Mouse (Mus musculus) spleen, postnatal 10 days (tissue): ENCODE measurements around the gene Tmem88.
A peak's percentile ranks its signal among the peaks of the same experiment; 100 is the strongest.

Experiments used
- DNase-seq, 2 experiments: peaks; one replicate each; pipeline ENCODE4 v3.0.0; 2021 to 2022; ENCODE audit warnings: low spot score in 2 of 2

Tmem88 gene

DNA sequence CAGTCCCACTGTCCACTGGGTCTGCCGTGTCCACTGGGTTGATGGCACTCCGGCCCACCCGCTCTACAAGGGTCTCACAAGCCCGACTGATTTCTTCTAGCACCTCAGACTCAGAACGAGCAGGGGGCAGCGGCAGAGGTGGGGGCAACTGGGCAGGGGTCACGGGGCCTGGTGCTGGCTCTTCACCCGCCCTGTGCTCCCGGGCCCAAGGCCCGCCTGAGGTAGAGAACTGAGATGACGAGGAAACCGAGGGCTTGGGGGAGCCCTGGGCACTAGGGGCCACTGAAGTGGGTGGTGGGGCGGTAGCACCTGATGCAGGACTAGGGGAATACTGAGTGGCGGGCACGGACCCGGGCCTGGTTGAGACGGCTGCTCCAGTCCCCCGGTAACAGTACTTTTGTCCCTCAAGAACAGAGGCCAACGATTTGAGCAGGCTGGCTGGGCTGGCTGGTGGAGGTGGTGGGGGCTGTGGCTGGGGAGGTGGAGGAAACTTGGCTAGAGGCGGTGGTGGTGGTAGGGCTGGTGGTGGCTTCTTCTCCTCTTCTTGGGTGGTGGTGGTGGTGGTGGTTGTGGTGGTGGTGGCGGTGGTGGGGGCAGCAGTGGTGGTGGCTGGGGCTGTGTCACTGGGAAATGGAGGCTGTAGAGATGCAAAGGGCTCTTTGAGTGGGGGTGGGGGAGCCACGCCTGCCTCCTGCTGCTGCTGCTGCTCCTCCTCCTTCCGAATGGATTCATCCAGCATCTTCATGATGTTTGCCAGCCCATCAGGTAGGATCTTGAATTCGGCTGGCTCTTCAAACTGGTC is 6.8 kb upstream of the Tmem88 start:
- no peak for DNase-seq

DNA sequence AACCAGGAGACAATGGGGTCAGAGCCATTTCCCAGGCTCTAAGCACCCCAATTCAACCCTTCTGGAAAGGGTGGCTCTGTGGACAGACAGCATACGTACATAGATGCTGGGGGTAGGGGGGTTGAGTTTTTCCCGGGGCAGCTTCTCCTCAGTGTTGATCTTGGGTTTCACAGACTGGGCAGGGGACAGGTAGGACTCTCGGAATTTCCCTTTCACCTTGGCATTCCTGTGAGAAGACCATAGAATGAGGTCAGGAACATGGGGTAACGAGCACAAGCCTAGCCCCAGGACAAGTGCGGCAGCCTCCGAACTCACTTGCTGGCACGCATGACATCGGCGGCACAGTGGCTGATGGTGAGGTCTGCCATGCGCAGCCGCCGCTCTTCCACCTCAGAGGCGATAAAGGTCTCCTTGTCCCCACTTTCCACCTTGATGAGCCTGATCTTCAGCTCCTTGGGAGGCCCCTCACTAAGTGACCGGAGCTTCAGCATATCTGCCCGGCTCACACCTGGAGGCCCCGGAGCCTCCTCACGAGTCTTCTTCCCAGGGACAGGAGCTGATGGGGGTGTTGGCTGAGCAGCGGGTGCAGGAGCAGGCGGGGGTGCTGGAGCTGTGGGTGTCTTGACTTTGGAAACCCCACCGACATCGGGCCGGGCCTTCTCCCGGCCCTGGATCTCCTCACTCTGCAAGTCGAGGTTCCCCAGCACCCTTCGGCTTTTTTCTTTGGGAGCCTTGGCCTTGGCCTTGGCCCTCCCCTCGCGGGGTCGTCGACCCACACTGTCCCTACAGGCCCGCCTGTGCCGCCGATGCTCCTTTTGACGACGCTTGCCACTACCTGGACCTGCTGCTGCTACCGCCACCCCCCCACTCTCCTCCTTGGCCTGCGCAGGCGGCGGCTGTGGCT is 5.9 kb upstream of the Tmem88 start:
- no peak for DNase-seq

DNA sequence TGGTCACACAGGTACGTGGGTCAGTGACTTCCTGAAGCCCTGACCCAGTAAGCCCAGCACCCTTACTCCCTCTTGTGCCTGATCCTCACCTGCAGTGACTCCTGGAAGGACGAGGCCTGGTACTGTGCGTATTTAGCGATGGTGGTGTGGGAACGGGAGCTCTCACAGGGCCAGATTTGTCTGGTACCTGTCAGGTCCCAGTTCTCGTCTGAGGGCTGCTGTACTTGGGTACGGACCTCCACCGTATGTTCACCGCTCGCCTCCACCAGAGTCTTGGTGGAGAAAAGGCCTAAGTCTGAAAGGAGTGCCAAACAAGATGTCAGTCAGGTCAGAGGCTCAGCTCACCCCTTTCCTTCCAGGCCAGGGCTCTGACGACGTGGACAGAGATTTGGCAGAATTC is 4.0 kb upstream of the Tmem88 start:
- no peak for DNase-seq

DNA sequence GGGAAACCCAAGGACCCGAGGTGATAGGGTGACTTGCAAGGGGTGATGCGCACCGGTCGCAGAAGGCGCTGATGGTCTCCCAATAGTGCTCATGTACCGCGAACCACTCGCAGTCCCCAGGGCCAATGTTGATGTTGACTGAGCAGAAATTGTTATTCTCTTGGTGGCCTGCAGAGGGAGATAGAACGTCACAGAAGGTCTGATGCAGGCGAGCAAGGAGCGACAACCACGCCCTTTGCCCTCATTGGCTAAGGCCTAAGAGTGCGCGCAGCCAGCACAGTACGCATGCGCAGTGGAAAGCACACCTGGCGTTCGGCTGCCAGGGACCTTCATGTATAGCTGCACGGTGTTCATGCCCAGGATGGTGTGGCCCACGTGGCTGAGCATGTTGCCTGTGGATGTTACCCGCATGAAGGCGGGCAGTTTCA is 3.2 kb upstream of the Tmem88 start:
- DNase-seq, result peak; percentile 74 to 89

DNA sequence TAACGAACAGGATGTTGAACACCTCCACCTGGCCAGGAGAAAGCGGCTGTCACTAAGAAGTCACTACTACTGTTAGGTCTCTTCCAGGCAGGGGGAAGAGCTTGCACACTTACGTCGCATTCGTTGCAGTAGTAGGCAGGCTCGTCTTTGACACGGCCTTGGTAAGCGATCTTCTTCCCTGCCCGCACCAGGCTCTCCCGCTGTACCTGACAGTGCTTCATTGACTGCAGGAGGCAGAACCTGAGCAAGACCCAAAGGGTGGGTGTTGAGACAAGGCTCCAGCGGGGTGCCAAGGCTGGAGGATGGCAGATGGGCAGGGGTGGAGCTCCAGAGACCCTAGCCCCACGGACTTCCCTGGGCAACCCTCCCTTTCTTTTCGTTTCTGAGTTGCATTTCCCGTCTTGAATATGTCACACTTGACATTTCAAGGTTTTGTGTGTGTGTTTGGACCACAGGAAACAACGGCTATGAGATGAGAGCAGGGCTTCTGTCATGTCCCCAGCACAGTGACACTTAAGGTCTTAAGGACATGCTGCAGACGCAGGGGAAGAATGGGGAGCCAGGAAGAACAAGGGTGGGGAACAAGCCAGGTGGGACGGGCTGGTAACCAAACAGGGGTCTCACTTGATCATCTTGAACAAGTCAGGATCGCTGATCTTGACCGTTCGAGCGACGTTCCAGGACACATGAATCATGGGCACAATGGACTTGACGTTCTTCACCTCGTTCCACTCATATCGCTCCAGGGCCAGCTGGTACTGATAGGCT is 2.2 kb upstream of the Tmem88 start:
- no peak for DNase-seq

DNA sequence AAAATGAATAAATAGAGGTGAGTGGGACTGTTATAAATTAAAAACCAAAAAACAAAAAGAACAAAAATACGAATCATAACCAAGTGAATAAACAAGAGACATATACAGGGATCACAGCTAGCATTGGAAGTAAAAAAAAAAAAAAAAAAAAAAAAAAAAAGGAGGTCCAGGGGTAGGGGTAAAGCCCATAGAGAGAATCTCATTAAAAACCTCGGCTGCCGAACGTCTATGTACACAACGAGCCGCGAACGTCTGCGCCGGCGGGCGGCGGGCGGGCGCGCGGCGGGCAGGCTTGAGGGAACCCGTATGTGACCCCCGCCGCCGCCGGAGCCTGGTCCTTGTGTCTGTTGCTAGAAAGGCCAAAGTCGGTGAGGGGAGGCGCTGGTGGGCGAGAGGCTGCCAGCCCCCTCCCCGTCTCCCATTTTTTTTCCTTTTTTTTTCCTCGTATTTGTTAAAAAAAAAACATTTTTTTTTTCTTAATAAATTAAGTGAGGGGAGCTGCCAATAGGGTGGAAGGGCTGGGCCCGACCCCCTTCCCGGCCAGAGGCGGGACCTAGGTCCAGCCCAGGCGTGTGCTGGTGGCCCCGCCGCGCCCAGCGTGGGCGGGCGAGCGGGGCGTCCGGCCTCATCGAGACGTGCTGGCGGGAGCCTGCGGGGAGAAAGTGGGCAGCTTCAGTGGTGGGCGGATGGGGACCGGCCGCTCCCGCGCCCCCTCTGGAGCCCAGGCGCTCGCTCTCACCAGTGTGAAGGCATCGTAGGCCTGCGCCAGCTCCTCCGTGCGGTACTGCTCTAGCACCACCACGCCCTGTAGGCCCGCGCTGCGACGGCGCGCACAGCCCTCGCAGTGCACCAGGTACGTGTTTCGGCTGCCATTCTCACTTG is 1.4 kb upstream of the Tmem88 start:
- no peak for DNase-seq

DNA sequence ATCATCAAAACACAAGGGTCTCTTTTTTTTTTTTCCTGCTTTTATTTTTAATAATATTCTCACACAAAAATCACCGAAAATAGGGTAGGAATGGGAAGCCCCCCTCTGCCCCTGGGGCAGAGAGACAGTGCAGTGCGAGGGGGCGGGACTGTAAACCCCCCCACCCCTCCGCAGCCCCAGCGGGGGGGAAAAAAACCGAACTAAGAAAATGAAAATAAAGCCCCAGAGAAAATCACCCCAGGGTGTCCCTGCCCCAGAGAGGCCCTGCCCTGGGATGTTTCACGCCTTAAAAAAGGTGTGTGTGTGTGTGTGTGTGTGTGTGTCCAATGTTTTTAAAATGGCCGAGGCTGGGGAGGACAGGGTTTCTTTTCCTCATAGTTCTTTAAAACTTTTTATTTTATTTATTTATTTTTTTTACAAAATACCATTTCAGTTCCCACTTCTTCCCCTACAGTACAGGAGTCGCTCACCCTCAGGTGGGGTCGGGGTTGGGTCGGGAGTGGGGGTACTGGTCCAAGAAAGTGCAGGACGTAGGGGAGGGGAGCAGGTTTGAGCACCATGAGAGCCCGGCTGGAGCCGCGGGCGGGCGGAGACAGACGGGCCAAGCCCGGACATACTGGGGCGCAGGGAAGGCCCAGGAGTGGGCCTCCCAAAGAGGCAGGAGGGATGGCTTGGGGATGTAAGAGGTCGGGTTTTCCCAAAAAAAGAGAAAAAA is 609 bp upstream of the Tmem88 start:
- no peak for DNase-seq

DNA sequence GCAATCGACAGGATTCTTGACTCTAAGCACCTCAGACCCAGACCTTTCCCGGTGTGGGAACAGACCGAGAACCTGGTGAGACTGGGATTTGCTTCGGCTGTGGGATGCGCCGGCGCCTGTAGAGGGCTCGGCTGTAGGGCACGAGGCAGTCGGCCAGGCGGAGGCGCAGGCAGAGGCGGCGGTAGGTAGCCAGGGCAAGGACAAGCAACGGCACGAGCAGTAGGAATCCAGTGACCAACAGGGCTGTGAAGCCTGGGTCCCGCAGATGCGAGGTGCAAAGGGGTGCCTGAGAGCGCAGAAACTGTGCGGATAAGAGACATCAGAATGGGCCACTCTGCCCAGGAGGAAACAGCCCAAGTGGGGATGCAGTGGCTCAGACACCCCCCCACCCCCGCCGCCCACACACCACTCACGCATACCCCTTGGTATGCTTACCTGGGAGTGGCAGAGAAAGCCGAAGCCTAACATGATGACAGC is 415 bp downstream of the Tmem88 start:
- DNase-seq, result no peak

DNA sequence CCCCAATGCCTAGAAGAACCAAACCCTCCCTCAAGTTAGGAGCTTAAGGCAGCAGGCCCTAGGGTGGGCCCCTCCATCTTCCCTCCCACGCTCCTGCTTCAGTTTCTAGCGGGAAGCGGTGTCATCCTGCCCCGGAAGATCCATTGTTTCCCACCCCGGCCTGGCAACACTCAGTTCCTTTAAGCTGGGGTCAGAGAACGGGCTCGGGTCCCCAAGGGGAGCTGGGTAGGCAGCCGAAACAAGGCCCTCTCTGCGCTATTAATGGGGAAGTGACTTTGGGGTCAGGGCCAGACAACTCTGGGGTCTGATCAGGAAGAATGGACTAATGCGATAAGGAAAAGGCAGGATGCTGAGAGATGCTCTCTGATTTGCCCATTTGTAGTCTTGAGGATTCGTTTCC is 1.3 kb downstream of the Tmem88 start:
- peak in 1 of 2 experiments; percentile 12 for DNase-seq

DNA sequence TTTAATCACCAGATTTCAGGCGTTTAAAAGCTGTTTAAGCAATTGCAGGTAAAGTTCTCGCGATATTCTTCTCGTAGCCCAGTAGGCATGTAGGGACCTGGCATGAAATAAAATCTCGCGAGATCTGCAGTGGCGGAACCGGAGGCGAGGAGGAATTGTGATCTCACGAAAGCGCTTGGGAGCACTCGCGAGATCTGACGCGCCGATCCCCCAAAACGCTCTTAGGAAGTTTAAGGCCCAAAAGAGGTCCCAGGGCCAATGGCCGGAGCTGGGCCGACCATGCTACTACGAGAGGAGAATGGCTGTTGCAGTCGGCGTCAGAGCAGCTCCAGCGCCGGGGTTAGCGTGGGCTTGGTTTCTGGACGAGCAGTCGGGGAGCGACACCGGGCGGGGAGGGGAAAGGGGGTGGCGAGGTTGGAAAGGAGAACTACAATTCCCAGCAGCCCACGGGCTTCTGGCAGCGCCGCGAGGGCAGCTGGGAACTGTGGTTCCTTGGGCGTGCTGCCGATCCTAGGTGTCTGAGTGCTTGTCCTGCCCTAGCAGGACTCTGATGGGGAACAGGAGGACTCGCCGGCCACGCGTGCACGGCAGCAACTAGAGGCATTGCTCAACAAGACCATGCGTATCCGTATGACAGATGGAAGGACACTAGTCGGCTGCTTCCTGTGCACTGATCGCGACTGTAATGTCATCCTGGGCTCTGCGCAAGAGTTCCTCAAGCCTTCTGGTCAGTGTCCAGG is 2.2 kb downstream of the Tmem88 start:
- peak; percentile 95 to 97 for DNase-seq

DNA sequence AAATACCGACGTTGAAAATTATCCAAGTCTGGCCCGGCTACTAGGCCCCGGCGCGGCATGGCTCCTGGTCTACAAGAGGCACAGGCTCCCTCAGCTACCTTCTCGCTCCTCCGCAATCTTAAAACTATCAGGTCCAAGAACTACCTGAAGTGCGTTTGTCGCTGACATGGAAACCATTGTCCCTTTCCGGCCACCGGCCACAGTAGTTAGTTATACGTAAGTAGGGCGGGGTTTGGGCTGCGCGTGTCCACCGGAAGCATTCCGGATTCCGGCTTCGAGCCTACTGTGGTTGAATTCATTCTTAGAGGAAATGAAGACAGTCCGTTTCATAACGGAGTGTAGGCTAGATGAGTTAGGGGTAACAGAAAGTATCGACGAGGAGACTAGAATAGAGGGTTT is 2.8 kb downstream of the Tmem88 start, which contains the start of the genes Naa38 and Cyb5d1:
TSS of gene Naa38 (plus strand) at position 253 of the 399 bp plus-strand sequence.
TSS of gene Cyb5d1 (minus strand) at position 397 of the 399 bp plus-strand sequence.
- DNase-seq, result peak; percentile 83 to 90

DNA sequence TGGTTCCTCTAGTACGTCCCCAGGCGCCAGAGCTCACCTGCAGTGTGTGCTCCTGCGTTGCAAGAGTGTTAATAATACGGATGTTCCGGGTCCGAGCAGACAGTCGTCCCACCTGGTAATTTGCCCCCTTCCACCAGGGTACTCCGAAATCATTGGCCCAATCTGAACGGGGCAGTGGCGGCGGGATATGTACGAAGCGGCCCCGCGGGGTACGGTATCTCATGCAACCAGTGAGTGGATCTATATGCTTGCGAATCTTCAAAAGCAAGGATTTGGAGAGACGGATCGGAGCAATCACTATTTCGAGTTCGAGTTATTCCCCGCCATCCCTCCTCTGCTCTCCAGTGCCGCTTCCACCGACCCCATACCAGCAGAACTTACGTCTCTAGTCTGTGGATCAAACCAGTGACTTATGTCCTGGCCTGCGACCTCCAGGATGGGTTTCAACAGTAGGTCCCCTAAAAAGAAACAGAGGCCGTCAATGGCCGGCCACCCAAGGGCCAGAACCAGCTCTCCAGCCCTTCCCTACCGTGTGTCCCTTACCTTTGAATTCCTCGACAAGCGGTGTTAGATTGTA is 3.4 kb downstream of the Tmem88 start:
- peak in 1 of 2 experiments; percentile 45 for DNase-seq

DNA sequence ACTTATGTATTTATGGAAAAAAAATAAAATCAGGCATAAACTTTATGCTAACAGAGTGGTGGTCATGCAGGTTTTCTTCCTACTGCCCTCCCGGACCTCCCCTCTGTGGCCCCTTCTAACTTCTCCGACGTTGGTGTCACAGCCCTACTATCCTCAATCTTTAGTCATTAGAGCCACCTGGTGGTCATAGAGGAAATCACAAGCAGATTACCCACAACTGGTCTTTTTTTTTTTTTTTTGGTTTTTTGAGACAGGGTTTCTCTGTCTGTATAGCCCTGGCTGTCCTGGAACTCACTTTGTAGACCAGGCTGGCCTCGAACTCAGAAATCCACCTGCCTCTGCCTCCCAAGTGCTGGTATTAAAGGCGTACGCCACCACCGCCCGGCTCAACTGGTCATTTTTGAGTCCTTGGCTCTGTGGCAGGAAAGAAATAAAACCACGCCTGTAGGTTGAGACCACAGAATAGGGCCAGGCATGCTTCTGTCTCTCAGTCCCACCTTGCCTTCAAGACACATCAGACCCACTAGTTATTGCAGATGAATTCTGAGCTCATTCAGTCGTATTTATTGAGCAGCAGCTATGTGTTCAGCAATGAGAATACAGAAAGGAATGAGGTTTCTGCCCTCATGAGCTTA is 7.5 kb downstream of the Tmem88 start:
- DNase-seq, result peak; percentile 69 to 80

DNA sequence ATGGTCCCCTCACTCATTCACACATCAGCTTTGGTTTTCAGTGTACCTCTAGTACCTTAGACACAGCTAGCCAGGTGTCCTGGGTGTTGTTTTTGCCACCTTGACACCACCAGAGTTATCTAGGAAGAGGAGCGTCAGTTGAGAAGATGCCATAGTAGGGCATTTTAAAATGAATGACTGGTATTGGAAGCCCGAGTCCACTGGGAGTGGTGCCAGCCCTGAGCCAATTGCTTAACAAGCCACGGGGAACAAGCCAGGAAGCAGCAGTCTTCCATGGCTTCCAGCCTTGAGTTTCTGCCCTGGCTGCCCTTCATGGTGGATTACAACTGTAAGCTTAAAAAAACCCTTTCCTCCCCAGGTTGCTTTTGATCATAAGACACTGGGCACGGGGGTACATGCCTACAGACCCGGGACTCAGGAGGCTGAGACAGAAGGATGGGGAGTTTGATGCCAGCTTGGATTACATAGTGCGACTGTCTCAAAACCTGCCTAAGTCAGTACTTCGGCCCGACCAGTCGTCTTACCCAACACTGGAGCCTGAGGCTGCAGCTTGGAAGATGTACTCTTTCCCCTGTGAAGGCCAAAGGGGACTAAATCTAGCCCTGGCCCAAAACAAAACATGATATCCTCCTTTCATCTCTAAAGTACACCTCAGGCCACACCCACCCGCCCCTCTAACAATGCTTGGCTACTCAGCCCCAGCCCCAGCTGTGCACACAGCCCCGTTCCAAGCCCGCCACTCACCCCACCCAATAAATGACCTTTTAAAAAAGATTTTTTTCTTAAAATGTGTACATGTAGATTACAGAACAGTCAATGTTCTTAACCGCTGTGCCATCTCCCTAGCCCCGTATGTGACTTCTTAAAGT is 8.3 kb downstream of the Tmem88 start:
- DNase-seq, result peak; percentile 11 to 15

DNA sequence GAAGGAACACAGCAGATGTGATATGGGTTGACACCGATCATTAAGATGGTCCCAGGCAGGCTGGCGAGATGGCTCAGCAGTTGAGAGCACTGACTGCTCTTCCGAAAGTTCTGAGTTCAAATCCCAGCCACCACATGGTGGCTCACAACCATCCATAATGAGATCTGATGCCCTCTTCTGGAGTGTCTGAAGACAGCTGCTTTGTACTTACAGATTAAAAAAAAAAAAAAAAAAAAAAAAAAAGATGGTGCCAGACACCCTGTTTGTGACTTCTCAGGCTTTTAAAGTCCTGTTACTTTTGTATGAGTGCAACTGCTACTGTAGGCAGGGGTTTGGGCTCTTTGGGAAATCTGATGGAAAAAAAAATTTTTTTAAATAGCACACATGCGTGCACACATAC is 9.4 kb downstream of the Tmem88 start:
- no peak for DNase-seq

DNA sequence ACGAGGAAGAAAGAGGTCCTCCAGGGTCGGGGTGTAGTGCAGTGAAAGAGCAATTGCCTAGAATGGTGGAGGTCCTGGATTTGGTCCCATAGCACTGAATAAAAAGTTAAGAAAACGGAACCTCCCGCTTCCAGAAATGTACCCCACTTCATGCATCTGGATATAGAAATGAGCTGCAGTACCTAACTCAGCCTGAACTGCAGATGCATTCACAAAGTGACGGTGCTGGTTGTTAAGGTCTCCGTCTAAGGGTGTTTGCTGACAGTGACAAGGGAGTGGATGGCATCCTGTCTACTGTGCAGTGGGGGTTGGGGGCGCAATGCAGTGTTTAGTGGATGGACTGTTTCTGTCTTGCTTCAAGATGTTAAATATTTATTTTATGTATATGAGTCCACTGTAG is 11.3 kb downstream of the Tmem88 start:
- no peak for DNase-seq

DNA sequence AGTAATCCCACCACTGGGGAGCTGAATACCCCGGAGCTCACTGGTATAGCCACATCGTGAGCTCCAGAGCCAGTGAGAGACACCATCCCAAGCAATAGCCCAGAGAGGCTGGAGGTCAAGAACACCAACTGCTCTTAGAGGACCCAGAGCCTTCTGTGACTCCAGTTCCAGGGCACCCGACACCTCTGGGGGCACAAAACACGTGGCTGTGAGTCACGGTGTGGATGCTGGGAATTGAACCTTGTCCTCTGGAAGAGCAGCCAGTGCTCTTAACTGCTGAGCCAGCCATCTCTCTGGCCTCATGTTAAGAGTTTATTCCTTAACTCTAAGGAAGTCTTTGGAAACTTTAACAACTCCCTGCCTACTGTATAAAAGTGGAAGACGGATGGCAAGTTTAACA is 13.1 kb downstream of the Tmem88 start:
- DNase-seq, result no peak
